Mouse (Mus musculus) urinary bladder, adult 2 months (tissue): ENCODE data around the gene Casq2. TPM values are rescaled to one million over a fixed set of nuclear protein-coding genes. Genes with fewer than 3 reads are reported as not detected.
A peak's percentile ranks its signal among the peaks of the same experiment; 100 is the strongest.
"Not testable (repeated sequence)": the region's sequence is repeated elsewhere in the genome, so short reads cannot be mapped to it uniquely, and the experiment has no call there.

Experiments used
- DNase-seq: peaks from one replicate; pipeline ENCODE4 v3.0.0; 2022; ENCODE audit warnings: low spot score
- polyA plus RNA-seq: library from polyadenylated mRNA; depleted of rRNA; stranded (reverse); fragments of >200 nt; gene quantifications from 2 replicates; pipeline ENCODE4 v1.2.3, GENCODE M21; 2012

Casq2 gene
- polyA plus RNA-seq, 1 experiment = 52.0 TPM

GRCm38 (mm10) chr3:102135389-102136113 is 49.3 kb downstream of the Casq2 start:
- DNase-seq = peak; percentile 59

DNA sequence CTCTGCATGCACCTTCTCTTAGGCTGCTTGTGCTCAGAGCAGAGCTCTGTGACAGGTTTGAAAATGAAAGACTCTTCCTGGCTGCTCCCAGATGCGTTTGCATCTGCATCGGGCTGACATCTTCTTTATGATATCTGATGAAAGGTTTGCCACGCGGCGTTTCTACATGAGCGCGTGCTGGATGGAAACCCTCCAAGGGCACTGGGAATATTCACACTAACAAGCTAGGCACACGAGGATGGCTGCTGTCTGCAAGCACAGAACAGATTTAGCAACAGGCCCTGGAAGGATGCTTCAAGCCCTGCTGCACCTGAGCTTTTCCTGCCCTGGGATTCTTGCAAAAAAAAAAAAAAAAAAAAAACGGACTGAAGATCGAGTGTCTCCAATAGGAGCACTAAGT is 50.9 kb downstream of the Casq2 start:
- DNase-seq = no peak

DNA sequence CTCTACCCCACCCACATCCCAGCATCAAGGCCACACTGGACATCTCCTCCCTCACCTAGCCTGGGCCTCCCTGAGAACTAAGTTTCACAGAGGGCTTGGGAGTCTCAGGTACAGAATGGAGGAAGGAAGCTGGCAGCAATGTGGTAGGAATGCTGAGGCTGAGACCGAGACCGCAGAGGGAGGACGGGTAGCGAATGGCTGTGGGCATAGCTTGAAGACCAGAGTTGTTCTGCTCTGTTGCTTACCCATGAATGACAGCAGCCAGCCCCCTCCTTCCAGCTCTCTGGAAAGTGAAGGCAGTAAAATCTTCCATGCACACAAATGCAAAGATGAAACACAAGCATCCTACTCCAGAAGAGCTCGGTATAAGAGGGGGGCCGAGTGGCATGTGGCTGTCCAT is 52.7 kb downstream of the Casq2 start:
- DNase-seq = no peak

GRCm38 (mm10) chr3:102140606-102141005 is 54.4 kb downstream of the Casq2 start:
- DNase-seq = no peak

DNA sequence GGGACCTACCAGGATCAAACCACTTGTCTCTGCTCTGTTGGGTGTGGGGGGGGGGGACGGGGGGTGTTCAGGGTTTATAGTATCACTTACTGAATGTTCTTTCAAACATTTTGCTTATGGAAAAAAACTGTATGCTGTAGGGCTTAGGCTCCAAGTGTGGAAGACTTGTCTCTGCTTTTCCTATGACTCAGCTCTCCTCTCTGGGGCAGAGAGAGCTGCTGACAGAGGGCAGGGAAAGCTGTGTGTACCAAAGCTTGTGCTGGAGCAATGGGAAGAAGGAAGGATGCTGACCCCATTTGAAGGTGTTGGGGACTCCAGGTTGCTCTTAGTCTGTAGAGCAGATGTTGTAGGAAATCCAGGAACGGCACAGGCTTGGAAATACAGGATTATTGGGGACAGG is 55.2 kb downstream of the Casq2 start:
- DNase-seq = no peak

DNA sequence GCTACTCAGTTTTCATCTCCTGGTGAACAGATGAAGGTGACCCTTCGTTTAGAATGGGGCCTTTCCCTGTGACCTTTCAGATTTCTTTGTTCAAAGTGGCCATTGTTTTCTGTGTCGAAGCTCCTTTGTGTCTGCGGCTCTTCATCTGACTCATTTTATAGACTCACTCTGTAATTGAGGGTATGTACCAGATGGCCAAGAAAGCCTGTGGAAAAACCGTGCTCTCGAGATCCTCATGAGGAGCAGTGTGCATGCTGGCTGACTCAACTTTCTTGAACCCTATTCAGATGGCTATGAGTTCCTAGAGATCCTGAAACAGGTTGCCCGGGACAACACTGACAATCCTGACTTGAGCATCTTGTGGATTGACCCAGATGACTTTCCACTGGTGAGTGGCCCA is 55.7 kb downstream of the Casq2 start:
- DNase-seq = no peak

DNA sequence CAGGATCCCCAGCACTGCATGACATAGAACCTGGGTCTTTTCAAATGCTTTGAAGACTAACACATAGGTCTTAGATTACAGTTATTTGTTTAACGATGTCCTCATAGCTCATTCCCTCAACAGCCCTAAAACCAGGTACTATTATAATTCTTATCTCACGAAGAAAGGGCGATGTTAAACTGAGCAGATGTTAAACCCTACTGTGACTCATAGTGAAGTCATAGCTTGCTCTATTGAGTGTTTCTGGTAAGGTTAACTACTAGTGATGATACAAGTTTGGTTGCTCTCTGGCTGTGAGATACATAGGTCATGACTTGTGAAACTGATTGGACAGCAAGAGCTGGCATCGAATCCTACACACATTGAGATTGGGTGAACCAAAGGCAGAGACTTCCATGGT is 56.7 kb downstream of the Casq2 start:
- no peak for DNase-seq

DNA sequence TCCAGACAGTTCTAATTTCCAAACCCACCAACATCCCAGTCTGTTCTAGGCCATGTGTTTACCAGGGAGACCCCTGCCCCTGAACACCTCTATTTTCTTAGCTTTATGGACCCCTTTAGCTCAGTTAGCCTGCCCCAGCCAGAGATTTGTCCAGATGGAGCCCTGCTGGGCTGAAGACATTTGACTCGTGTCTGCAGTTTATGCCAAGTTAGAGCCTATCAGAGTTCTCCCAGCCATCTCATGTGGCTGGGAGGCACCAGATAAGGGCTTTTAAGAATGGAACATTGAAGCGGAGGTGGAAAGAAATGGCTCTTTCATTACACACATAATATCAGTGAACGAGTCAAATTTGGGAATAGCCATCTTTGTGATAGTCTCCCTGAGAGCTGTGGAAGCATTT is 57.3 kb downstream of the Casq2 start:
- no peak for DNase-seq

DNA sequence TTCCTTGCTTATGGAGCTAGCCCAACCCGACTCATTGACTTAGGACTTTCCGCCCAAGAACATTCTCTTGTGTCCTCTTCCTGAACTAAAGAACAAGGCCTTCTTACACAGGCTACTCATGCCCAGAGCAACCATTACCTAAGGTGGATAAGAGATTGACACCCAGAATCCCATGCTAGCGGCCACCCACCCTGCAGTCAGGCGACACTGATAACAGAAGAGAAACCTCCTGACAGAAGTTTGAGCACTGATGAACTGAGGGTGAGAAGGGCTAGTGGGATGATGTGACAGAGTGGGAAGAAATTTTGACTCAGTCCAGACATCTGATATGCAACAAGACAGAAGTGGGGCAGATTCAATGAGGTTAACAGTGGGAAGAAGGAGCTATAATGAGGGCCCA is 58.2 kb downstream of the Casq2 start:
- no peak for DNase-seq

- no peak for DNase-seq
Measured at GRCm38 (mm10) chr3:102145645-102146386, 59.6 kb downstream of the Casq2 start.

- no peak for DNase-seq
Measured at GRCm38 (mm10) chr3:102146428-102146827, 60.2 kb downstream of the Casq2 start.

GRCm38 (mm10) chr3:102147189-102147588 is 61.0 kb downstream of the Casq2 start:
- no peak for DNase-seq

- DNase-seq = no peak
Measured at GRCm38 (mm10) chr3:102149941-102150340, 63.7 kb downstream of the Casq2 start.

- DNase-seq = no peak
Measured at GRCm38 (mm10) chr3:102151850-102152249, 65.6 kb downstream of the Casq2 start.

DNA sequence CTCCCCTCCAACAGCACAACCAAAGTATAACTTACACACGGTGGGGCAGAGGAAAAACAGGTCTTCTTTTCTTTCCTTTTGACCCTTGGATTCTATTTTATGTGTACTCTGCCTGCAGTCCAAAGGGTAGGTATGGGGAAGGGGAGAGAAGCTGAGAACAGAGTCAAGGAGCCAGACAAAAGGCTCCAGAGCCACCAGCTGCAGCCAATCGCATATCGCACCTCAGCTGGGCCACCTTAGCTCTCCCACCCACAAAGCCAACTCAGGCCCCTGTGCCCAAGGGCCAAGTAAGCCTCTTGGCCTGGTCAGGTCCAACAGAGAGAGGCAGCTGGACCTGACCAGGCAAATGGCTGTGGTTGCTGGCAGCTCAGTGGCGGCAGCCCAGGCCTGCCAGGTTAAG is 66.3 kb downstream of the Casq2 start:
- DNase-seq = no peak

- DNase-seq = no peak
Measured at GRCm38 (mm10) chr3:102152872-102153271, 66.7 kb downstream of the Casq2 start.

GRCm38 (mm10) chr3:102154107-102154506 is 67.9 kb downstream of the Casq2 start:
- no peak for DNase-seq

DNA sequence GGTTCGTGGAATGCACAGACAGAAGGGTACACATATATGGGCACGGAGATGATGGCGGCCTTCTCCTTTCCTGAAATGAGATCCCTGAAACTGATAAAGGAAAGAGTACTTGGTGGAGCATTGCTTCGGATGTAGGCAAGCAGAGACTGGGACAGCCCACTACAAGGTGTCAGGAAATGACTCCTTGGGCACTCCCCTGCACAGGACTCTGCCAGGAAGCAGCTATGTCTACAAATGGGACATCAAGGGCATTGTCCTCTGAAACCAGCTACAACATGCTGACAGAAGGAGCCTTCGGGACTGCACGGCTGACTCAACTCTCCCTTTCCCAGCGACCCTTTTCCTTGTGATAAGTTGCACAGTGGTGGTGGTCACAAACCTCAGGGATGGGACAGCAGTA is 70.5 kb downstream of the Casq2 start:
- no peak for DNase-seq

DNA sequence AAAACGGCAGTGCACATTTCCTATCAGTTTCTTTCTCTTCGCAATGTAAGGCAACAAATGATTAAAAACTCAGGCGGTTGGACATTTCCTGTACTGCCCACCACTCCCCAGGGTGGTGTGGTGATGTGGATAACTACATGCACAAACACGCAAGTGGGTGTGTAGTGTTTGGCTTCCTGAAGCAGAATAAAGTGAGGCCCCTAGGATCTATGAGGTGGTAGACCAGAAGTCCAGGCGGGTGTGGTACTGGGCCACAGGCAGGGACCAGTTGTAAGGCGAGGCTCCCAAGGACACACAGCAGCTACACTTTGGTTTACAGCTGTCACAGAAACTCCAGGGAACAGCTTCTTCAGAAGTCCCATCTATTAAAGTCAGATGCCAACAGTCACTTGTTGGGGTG is 71.4 kb downstream of the Casq2 start:
- DNase-seq = no peak

DNA sequence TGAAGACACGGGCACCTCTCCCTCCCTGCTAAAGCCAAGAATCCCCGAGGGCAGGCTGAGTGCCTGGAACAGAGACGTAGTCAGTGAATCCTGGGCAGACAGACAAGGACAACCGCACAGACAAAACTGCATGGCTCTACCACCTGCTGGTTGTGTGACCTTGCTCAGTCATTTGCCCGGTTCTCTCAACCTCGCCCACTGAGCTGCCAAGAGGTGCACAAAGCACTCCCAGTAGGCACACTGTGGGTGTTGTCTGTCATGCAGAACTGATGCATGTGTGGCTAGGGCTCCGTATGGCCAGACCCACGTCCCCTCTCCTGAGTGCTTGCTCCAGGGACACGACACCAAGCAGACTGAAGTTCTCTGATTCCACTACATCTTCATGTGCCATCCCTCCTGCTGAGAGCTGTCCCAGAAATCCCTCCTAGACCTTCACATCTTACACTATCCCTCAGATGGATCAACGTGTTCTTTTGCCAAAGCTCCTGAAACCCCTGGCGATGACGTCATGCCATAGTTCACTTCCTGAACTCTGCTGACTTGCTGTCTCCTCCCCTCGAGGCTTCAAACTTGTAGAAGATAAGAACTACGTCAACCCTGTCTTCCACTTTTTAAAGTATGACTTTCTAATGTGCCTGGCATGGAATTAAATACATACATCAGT is 72.7 kb downstream of the Casq2 start:
- DNase-seq = no peak

DNA sequence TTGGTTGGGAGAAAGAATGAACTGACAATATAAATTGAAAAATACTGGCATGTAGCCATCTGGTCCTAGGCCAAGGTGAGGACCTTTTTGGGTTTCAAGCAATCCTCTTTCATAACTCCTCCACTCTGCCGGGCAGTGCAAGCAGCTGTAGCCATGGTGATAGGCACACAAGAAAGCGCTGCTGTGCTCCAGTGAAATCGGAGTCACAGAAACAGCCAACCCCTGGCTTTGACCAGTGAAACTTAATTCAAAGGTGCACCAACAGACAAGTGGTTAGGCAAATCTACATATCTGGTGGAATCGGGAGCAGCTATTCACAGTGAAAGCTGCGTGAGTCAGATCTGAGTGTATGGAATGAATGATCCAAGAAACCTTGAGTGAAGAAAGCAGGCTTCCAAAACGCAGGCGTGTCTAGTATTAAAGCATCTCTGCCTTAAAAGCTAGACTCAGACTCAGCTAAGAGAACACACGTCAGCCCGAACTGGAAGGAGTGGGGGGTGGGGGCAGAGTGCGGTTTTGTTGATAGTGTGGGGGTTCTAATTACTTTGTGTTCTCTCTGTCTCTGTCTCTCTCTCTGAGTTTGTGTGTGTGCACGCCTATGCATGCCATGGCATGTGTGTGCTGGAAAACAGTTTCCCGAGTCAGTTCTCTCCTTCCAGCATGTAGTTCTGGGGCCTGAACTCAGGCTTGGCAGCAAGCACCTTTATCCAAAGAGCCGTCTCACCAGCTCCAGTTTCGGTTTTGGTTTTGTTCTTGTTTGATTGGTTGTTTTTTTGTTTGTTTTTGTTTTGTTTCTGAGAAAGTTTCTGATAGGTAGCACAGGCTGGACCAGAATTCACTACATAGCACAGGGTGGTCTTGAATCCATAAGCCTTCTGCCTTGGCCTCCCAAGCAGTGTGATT is 73.5 kb downstream of the Casq2 start:
- DNase-seq = no peak

GRCm38 (mm10) chr3:102163861-102164260 is 77.6 kb downstream of the Casq2 start:
- DNase-seq = not testable (repeated sequence)
